Mouse (Mus musculus): Measurements from ENCODE around the gene Angptl7. TPM values are rescaled to one million over a fixed set of nuclear protein-coding genes. Genes with fewer than 3 reads are reported as not detected.
A peak's percentile ranks its signal among the peaks of the same experiment; 100 is the strongest.

Gene Angptl7
- total RNA-seq (2014; rRNA removed) (0.52 TPM in 1 of 2 replicates, not detected in the other), polyA plus RNA-seq (2015; fragmentation: Nextera tagmentation; extraction: Ambion mirVana) (0.21 and 0.33 TPM in 2 replicates)

GRCm38 (mm10) chr4:148500410-148500867 is at the start of gene Angptl7:
TSS of gene Angptl7 (minus strand) at chr4:148500460.
- ATAC-seq (no peak), DNase-seq (no peak)
- no peak for TF ChIP-seq CTCF (IDR thresholded peaks at IDR 0.05; ENCODE audit: low read depth)
- Histone ChIP-seq H3K9ac (no peak within 1 kb of the TSS), H3K27me3 (ENCODE audit: insufficient read depth, low read length) (no peaks in the 10 kb centered on the region), H3K27ac (ENCODE audit: low read depth, low read length) (no peak within 1 kb of the TSS), H3K4me3 (ENCODE audit: low read depth, low read length) (no peak within 1 kb of the TSS), H3K4me1 (ENCODE audit: insufficient read depth) (peaks cover 6% of the 10 kb centered on the region; the same call in 1 of the 2 replicates), H3K9me3 (ENCODE audit: low read length) (no peaks in the 10 kb centered on the region), H3K36me3 (ENCODE audit: insufficient read depth) (peaks cover 49% of the 10 kb centered on the region), H3K4me2 (ENCODE audit: low read depth) (no peak within 1 kb of the TSS)
- 63% methylated on average over 4 of the region's 4 CpGs for WGBS

- Histone ChIP-seq H3K27ac (ENCODE audit: low read depth, low read length) (no peak overlapping the region), H3K27me3 (ENCODE audit: insufficient read depth, low read length) (no peaks in the 10 kb centered on the region), H3K9me3 (ENCODE audit: low read length) (no peaks in the 10 kb centered on the region), H3K36me3 (ENCODE audit: insufficient read depth) (peaks cover 87% of the 10 kb centered on the region), H3K4me3 (ENCODE audit: low read depth, low read length) (no peak overlapping the region), H3K4me1 (ENCODE audit: insufficient read depth) (no peaks in the 10 kb centered on the region), H3K4me2 (ENCODE audit: low read depth) (no peak overlapping the region), H3K9ac (no peak overlapping the region)
- WGBS, result 89% methylated on average over 4 of the region's 4 CpGs
- ATAC-seq, result no peak
- no peak for DNase-seq
- no peak for TF ChIP-seq CTCF (IDR thresholded peaks at IDR 0.05; ENCODE audit: low read depth)
These were observed 48.8 kb upstream of the Angptl7 start for GRCm38 (mm10) chr4:148549106-148549505.

GRCm38 (mm10) chr4:148535876-148536275 is 35.6 kb upstream of the Angptl7 start:
- H3K4me2 ChIP-seq (ENCODE audit: low read depth), result no peak overlapping the region
- peak; percentile 11 for DNase-seq

GRCm38 (mm10) chr4:148533613-148534328 is 33.5 kb upstream of the Angptl7 start:
- no peaks in the 10 kb centered on the region for H3K4me1 ChIP-seq (ENCODE audit: insufficient read depth)
- peak; percentile 84 for ATAC-seq
- 56% methylated on average over 12 of the region's 12 CpGs for WGBS
- DNase-seq, result peak; percentile 45
- H3K27me3 ChIP-seq (ENCODE audit: insufficient read depth, low read length), result no peaks in the 10 kb centered on the region
- no peak overlapping the region for H3K27ac ChIP-seq (ENCODE audit: low read depth, low read length)
- H3K36me3 ChIP-seq (ENCODE audit: insufficient read depth), result peaks cover 91% of the 10 kb centered on the region
- no peak overlapping the region for H3K9ac ChIP-seq
- no peak overlapping the region for H3K4me3 ChIP-seq (ENCODE audit: low read depth, low read length)
- no peak overlapping the region for H3K4me2 ChIP-seq (ENCODE audit: low read depth)
- no peak for TF ChIP-seq CTCF (IDR thresholded peaks at IDR 0.05; ENCODE audit: low read depth)
- H3K9me3 ChIP-seq (ENCODE audit: low read length), result no peaks in the 10 kb centered on the region

More at GRCm38 (mm10) chr4:148535876-148536275, 35.6 kb upstream of the Angptl7 start:
- Histone ChIP-seq H3K4me3 (ENCODE audit: low read depth, low read length) (no peak overlapping the region), H3K9ac (no peak overlapping the region), H3K4me1 (ENCODE audit: insufficient read depth) (no peaks in the 10 kb centered on the region), H3K27ac (ENCODE audit: low read depth, low read length) (no peak overlapping the region), H3K36me3 (ENCODE audit: insufficient read depth) (peaks cover 97% of the 10 kb centered on the region), H3K27me3 (ENCODE audit: insufficient read depth, low read length) (no peaks in the 10 kb centered on the region), H3K9me3 (ENCODE audit: low read length) (no peaks in the 10 kb centered on the region)
- 70% methylated on average over 3 of the region's 3 CpGs for WGBS
- no peak for ATAC-seq
- TF ChIP-seq CTCF (IDR thresholded peaks at IDR 0.05; ENCODE audit: low read depth), result no peak

- H3K4me2 ChIP-seq (ENCODE audit: low read depth), result no peak overlapping the region
- ATAC-seq (no peak), DNase-seq (no peak)
- H3K9me3 ChIP-seq (ENCODE audit: low read length), result no peaks in the 10 kb centered on the region
- H3K4me1 ChIP-seq (ENCODE audit: insufficient read depth), result no peaks in the 10 kb centered on the region
- 95% methylated on average over 3 of the region's 3 CpGs for WGBS
- H3K27me3 ChIP-seq (ENCODE audit: insufficient read depth, low read length), result no peaks in the 10 kb centered on the region
- no peak overlapping the region for H3K4me3 ChIP-seq (ENCODE audit: low read depth, low read length)
- peaks cover 88% of the 10 kb centered on the region for H3K36me3 ChIP-seq (ENCODE audit: insufficient read depth)
- H3K9ac ChIP-seq, result no peak overlapping the region
- no peak for TF ChIP-seq CTCF (IDR thresholded peaks at IDR 0.05; ENCODE audit: low read depth)
- no peak overlapping the region for H3K27ac ChIP-seq (ENCODE audit: low read depth, low read length)
These were observed 32.3 kb upstream of the Angptl7 start for GRCm38 (mm10) chr4:148532516-148532915.

GRCm38 (mm10) chr4:148531341-148531740 is 31.1 kb upstream of the Angptl7 start:
- H3K36me3 ChIP-seq (ENCODE audit: insufficient read depth), result peaks cover 88% of the 10 kb centered on the region
- H3K27me3 ChIP-seq (ENCODE audit: insufficient read depth, low read length), result no peaks in the 10 kb centered on the region
- DNase-seq (no peak), ATAC-seq (no peak)
- no peak overlapping the region for H3K9ac ChIP-seq
- H3K4me2 ChIP-seq (ENCODE audit: low read depth), result no peak overlapping the region
- H3K27ac ChIP-seq (ENCODE audit: low read depth, low read length), result no peak overlapping the region
- no peaks in the 10 kb centered on the region for H3K4me1 ChIP-seq (ENCODE audit: insufficient read depth)
- no peak for TF ChIP-seq CTCF (IDR thresholded peaks at IDR 0.05; ENCODE audit: low read depth)
- WGBS, result 84% methylated on average over 4 of the region's 4 CpGs
- no peaks in the 10 kb centered on the region for H3K9me3 ChIP-seq (ENCODE audit: low read length)
- no peak overlapping the region for H3K4me3 ChIP-seq (ENCODE audit: low read depth, low read length)

- WGBS, result 92% methylated on average over 6 of the region's 6 CpGs
- no peak overlapping the region for H3K9ac ChIP-seq
- no peaks in the 10 kb centered on the region for H3K4me1 ChIP-seq (ENCODE audit: insufficient read depth)
- no peaks in the 10 kb centered on the region for H3K9me3 ChIP-seq (ENCODE audit: low read length)
- ATAC-seq (no peak), DNase-seq (no peak)
- H3K36me3 ChIP-seq (ENCODE audit: insufficient read depth), result peaks cover 88% of the 10 kb centered on the region
- no peak overlapping the region for H3K4me3 ChIP-seq (ENCODE audit: low read depth, low read length)
- no peak for TF ChIP-seq CTCF (IDR thresholded peaks at IDR 0.05; ENCODE audit: low read depth)
- H3K27ac ChIP-seq (ENCODE audit: low read depth, low read length), result no peak overlapping the region
- H3K4me2 ChIP-seq (ENCODE audit: low read depth), result no peak overlapping the region
- H3K27me3 ChIP-seq (ENCODE audit: insufficient read depth, low read length), result no peaks in the 10 kb centered on the region
These were observed 30.5 kb upstream of the Angptl7 start for GRCm38 (mm10) chr4:148530778-148531177.

Measured in forebrain, postnatal 0 days (tissue).